Mouse (Mus musculus) splenic B cell, adult 2 months (primary cell): ENCODE results near the gene Mrpl53.
"Not testable (repeated sequence)": the region's sequence is repeated elsewhere in the genome, so short reads cannot be mapped to it uniquely, and the experiment has no call there.

Experiments used
- DNase-seq: peaks from one replicate; pipeline ENCODE4 v3.0.0-alpha.2; 2011; ENCODE audit warnings: low read depth, low spot score
- H3K27me3 ChIP-seq: 2 replicates; pipeline ENCODE4 v1.6.1; 2012; ENCODE audit warnings: mild to moderate bottlenecking, low read length, moderate library complexity, mixed read lengths; ENCODE audit not compliant: control insufficient read depth, poor library complexity, insufficient read depth, severe bottlenecking
- H3K36me3 ChIP-seq: 2 replicates; pipeline ENCODE4 v1.6.1; 2012; ENCODE audit warnings: mild to moderate bottlenecking, low read length, moderate library complexity, mixed read lengths; ENCODE audit not compliant: control insufficient read depth, poor library complexity, insufficient read depth, severe bottlenecking

Gene Mrpl53

DNA sequence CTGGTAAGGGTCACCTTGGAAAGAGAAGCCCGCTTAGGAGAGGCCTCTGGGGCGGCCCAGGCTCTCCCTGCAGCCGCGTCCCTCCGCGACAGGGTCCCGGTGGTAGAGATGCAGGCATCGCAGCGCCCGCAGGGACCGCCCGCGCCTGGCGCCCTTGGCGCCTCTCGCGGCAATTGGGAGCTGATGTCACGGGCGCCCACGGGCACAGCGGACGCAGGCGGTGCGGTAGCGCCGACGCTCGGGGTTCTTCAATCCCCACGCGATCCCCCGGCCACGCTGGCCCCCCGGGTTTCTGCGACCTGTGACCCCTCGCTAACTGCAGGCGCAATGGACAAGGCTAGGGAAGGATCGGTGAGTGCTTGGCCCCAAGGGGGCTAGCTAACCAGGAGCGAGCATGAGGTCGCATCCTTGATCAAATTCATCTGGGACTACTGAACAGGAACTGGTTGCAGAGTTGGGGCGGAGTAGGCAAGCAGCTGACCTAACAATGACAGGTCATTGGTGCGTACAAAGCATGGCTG is 33.4 kb downstream of the Mrpl53 start:
- Histone ChIP-seq H3K36me3 (no peaks in the 10 kb centered on the region), H3K27me3 (no peaks in the 10 kb centered on the region; the same call in 1 of the 2 replicates)
- no peak for DNase-seq

DNA sequence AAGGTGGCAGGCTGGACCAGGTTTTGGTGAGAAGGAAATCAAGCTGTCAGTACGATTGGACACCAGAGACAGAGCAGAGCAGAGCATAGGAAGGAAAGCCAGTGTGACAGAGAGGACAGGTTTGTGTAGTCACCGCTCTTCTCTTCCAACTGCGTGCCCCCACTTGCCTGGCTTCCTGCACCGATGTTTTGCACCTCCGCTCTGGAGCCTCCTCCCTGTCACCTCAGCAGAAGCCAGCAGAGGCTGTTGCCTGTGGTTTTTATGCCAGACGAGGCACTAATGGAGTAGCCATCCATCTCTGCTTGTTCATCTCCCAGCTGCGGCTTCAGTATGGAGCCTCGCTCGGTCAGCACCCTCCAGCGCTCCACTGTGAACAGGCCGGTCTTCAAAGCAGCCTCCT is 34.0 kb downstream of the Mrpl53 start:
- DNase-seq = no peak
- Histone ChIP-seq H3K36me3 (no peaks in the 10 kb centered on the region), H3K27me3 (no peaks in the 10 kb centered on the region; the same call in 1 of the 2 replicates)

DNA sequence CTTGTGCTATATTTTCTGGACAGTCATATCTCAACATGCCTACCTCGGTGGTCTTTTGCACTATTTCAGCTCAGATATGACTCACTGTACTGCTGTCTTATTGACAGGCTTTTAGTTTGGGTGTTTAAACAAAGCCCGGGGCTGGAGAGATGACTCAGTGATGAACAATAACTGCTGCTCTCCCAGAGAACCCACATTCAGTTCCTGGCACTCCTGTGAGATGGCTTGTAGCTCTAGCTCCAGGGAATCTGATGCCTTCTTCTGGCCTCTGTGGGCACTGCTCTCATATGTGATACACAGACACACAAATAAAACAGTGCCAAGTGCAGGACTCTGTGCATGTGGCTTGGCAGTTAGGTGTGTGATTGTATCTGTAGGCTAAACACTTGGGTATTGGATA is 36.4 kb downstream of the Mrpl53 start:
- DNase-seq = no peak
- H3K36me3 ChIP-seq = no peaks in the 10 kb centered on the region

DNA sequence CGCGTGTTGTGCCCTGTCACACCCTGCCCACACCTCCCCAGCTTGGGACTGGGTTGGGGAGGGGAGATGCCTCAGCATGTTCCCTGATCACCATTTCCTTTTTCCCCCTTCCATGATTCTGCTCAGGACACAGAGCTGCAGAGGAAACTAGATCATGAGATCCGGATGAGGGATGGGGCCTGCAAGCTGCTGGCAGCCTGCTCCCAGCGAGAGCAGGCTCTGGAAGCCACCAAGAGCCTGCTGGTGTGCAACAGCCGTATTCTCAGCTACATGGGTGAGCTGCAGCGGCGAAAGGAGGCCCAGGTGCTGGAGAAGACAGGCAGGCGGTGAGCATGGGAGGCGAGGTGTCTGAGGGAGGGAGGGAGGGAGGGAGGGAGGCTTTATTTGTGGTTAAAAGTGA is 37.0 kb downstream of the Mrpl53 start:
- Histone ChIP-seq H3K36me3 (no peaks in the 10 kb centered on the region), H3K27me3 (no peaks in the 10 kb centered on the region)
- DNase-seq = no peak

More for the DNA sequence above, 36.4 kb downstream of the Mrpl53 start:
- no peaks in the 10 kb centered on the region for H3K27me3 ChIP-seq

DNA sequence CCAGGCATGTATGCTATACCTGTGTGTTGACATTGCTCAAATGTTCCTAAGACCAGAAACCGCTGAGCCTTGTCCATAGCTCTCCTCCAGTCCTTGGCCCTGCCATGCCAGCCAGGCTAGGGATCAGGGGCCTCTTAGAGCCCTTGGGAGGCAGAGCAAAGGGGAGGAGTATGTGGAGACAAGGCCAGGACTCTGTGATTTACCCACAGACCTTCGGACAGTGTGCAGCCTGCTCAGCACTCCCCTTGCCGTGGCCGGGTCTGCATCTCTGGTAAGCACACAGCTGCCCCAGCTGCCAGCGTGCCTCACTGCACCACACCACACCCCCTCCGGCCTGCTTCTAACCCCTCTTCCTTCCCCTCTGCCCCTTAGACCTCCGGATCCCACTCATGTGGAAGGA is 38.4 kb downstream of the Mrpl53 start:
- Histone ChIP-seq H3K36me3 (no peaks in the 10 kb centered on the region), H3K27me3 (no peaks in the 10 kb centered on the region)
- DNase-seq = no peak

DNA sequence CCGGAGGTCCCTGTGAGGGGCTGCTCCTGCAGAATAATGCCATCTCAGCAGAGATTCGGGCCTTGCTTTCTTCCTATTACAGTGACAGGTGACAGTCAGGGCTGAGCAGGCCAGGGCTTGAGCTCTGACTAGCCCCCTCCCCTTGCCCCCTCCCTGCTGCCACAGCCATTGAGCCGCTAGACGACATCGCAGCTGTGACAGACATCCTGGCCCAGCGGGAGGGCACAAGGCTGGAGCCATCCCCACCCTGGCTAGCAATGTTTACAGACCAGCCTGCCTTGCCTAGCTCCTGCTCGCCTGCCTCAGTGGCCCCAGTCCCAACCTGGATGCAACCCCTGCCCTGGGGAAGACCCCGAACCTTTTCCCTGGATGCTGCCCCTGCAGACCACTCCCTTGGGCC is 42.9 kb downstream of the Mrpl53 start:
- Histone ChIP-seq H3K27me3 (no peaks in the 10 kb centered on the region), H3K36me3 (no peaks in the 10 kb centered on the region)
- DNase-seq = no peak

DNA sequence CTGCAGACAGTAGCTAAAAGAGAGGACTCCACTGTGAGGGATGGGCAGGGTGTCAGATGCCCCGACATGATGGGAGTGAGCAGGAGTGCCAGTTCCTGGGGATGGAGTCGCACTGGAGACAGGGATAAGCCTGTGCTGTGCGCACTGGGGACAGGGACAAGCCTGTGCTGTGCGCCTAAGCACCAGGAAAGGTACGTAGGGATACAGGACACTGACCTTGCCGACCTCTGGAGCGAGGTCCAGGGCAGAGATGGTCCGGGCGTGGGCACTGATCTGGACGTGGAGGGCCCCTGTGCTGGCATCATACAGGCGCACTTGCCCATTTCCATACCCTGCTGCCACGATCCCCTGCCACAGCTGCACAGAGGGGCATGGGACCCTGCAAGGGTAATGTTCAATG is 44.2 kb downstream of the Mrpl53 start:
- H3K27me3 ChIP-seq = no peaks in the 10 kb centered on the region
- no peaks in the 10 kb centered on the region for H3K36me3 ChIP-seq
- DNase-seq = no peak

DNA sequence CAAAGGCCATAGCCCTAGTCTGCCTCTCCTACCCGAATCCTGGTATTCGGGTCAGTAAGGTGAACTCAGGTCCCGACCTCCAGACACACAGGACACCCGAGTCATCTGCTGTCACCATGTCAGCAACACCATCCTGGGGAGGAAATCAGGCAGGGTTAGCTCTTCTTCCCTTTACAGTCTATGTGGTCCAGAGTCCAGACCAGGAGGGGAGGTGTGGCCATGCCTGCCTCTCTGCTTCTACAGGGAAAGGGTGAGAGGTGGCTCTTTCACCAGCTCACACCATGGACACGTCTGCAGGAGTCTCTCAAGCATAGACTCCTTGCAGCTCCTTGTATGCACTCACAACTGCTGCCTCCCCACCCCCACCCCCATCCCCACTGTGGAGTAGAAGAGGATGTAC is 44.6 kb downstream of the Mrpl53 start:
- Histone ChIP-seq H3K27me3 (no peaks in the 10 kb centered on the region), H3K36me3 (no peaks in the 10 kb centered on the region)
- no peak for DNase-seq

DNA sequence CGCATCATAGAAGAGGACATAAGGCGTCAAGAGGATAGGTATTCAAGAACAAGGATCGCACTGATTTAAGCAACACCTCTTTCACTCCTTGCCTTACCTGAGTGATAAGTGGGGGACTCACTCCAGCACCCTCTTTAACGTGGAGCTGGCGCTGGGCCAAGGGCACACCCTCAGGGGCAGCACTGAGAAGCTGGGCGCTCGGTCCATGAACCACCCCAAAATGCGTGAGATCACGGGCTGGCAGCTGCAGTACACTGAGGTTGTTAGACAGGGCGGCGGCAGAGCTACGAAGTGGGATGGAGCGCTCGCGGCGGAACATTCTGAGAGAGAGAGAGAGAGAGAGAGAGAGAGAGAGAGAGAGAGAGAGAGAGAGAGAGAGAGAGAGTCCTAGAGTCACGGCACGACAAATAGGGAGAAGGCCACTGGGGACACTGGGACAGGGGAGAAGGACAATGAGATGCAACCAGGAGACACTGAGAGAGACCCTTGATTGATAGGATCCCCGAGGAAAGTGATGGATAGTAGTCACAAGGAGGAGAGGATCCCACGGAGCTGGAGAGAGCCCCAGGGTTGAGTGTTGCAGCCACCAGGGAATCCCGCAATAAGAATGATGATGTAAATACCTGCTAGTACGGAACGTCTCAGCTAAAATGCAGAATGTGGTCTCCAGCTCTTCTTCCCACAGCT is 46.9 kb downstream of the Mrpl53 start:
- no peaks in the 10 kb centered on the region for H3K36me3 ChIP-seq
- DNase-seq = peak; percentile 23
- H3K27me3 ChIP-seq = no peaks in the 10 kb centered on the region

DNA sequence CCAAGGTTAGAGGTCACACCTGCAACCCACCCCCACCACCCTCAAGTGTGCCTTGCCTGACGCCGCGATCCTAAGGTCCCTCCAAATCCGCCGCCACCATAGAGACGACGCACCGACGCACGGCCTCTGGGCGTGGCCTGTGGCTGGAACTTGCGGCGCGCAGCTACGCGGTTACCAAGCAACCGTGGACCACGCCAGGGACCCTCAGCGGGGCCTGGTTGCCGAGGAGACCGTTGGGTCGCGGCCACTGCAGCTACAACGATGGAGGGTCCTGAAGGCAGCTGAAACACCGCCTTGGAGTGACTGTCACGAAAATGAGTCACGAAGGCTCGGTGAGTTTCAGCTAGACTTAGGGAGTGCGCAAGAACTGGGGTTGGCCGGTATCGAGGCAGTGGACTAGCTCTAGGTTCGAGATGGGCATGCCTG is 47.4 kb downstream of the Mrpl53 start, which contains the start of the genes Wdr54 and 1700003E16Rik:
Gene Wdr54, minus strand, starts transcription at position 139 of the 426 bp plus-strand sequence.
Gene 1700003E16Rik, plus strand, starts transcription at position 146 of the 426 bp plus-strand sequence.
- DNase-seq = peak; percentile 49
- Histone ChIP-seq H3K27me3 (0 out of 2 replicates have a peak, but pooled peaks cover 2% of the 10 kb centered on the region), H3K36me3 (no peaks in the 10 kb centered on the region)

DNA sequence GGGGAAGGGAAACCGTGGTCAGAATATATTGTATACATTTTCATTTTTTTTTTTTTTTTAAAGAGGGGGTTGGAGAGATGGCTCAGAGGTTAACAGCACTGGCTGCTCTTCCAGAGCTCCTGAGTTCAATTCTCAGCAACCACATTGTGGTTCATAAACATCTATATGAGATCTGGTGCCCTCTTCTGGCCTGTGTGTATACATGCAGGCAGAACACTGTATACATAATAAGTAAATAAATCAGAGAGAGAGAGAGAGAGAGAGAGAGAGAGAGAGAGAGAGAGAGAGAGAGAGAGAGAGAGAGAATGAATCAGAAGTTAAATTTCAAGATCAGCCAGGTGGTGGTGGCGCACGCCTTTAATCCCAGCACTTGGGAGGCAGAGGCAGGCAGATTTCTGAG is 50.6 kb downstream of the Mrpl53 start:
- H3K36me3 ChIP-seq, H3K27me3 ChIP-seq: not testable (repeated sequence)
- peak; percentile 79 for DNase-seq
